Mouse (Mus musculus) intestine, embryonic 15.5 days (tissue): ENCODE measurements around the gene Gstm2. TPM values are rescaled to one million over a fixed set of nuclear protein-coding genes. Genes with fewer than 3 reads are reported as not detected.
A peak's percentile ranks its signal among the peaks of the same experiment; 100 is the strongest.
"Not testable (repeated sequence)": the region's sequence is repeated elsewhere in the genome, so short reads cannot be mapped to it uniquely, and the experiment has no call there.

Experiments
- ATAC-seq: fragments of 200-750 bp; cut with Nextera tagmentation; 2 replicates; pipeline ENCODE4 v1.8.0; 2017; ENCODE audit warnings: moderate TSS enrichment, moderate library complexity
- H3K27ac ChIP-seq: fragments of 300-500 bp; sonication (generic); 2 replicates; pipeline ENCODE4 v1.5.1; 2015; ENCODE audit warnings: mild to moderate bottlenecking, inconsistent platforms
- H3K27me3 ChIP-seq: fragments of 300-500 bp; sonication (generic); replicated peaks from 2 replicates; pipeline ENCODE4 v1.6.1; 2015; ENCODE audit warnings: inconsistent platforms
- H3K36me3 ChIP-seq: fragments of 300-500 bp; sonication (generic); 2 replicates; pipeline ENCODE4 v1.6.1; 2015; ENCODE audit warnings: inconsistent platforms
- H3K4me1 ChIP-seq: fragments of 300-500 bp; sonication (generic); replicated peaks from 2 replicates; pipeline ENCODE4 v1.6.1; 2015; ENCODE audit warnings: inconsistent platforms
- H3K4me2 ChIP-seq: fragments of 300-500 bp; sonication (generic); replicated peaks from 2 replicates; pipeline ENCODE4 v1.6.1; 2015; ENCODE audit warnings: mild to moderate bottlenecking, inconsistent platforms
- H3K4me3 ChIP-seq: fragments of 300-500 bp; sonication (generic); replicated peaks from 2 replicates; pipeline ENCODE4 v1.5.1; 2015; ENCODE audit warnings: inconsistent platforms
- H3K9ac ChIP-seq: fragments of 300-500 bp; sonication (generic); 2 replicates; pipeline ENCODE4 v1.6.1; 2015; ENCODE audit warnings: inconsistent platforms
- H3K9me3 ChIP-seq: fragments of 300-500 bp; sonication (generic); 2 replicates; pipeline ENCODE4 v1.6.1; 2016; ENCODE audit warnings: inconsistent platforms
- WGBS: fragments of 180-500 bp; shearing (Covaris S2); methylation state at CpG from one replicate; pipeline ENCODE4 v1.1.7; 2015; 5-methylcytosine and 5-hydroxymethylcytosine counted together
- polyA plus RNA-seq: library from polyadenylated mRNA; unstranded; fragments of >200 nt; fragmentation: Nextera tagmentation; extraction: Ambion mirVana; gene quantifications from 2 replicates; pipeline ENCODE4 v1.2.1, GENCODE M21; 2015

Gene Gstm2
- 184 and 198 TPM in 2 replicates for polyA plus RNA-seq

DNA sequence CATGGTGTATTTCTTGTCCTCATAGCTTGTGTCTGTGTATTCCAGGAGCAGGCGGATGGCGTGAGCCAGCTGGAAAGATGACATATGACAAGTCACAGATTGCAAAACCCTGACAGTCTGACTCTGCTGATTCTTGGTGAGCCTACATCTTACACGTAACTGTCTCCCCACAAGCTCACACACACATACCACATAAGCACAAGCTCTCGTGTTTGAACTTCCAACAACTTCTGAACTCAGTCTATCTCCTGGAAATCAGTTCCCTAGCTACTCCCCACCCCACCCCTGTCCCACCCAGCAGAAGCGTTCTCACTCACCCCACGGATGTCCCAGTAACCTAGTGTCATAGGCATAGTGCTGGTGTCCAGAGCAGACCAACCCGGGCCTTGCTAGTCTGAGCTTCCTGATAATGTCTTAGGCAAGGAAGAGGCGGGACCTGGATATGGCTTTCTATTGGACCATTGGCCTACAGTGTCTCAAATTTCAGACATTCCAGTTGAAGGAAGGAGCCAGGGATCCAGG lies at the start of gene Gstm2:
Gstm2 (minus strand) TSS at position 413 of the 522 bp plus-strand sequence.
- Histone ChIP-seq H3K4me3 (peak within 1 kb of the TSS; percentile 32), H3K27me3 (no peaks in the 10 kb centered on the region), H3K4me2 (peak within 1 kb of the TSS; percentile 54), H3K36me3 (no peaks in the 10 kb centered on the region), H3K9ac (no peak within 1 kb of the TSS), H3K9me3 (no peaks in the 10 kb centered on the region), H3K4me1 (peaks cover 15% of the 10 kb centered on the region), H3K27ac (peak within 1 kb of the TSS; percentile 74)
- 22% methylated on average over 8 of the region's 8 CpGs for WGBS
- peak; percentile 98 for ATAC-seq

DNA sequence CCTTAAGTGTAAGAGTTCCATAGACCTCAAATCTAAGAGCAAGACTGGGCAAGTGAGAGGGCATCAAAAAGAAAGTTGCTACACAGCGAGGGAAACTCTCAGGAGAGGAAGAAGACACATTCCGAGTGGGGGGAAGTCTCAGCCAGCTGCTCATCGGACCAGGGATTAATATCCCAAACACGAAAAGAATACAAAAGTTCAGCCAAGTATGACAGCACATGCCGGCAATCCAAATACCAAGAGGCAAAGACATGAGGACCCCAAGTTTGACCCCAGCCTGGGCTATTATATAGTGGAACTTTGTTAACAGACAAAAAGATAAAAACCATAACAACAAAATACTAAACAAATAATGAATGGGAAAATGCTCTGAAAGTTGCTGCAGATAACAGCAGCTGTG lies 46.9 kb upstream of the Gstm2 start:
- no peak overlapping the region for H3K9ac ChIP-seq
- 42% methylated on average over 5 of the region's 5 CpGs for WGBS
- ATAC-seq, result no peak
- no peaks in the 10 kb centered on the region for H3K27me3 ChIP-seq
- no peak overlapping the region for H3K4me2 ChIP-seq
- H3K4me3 ChIP-seq, result no peak overlapping the region
- peaks cover 2% of the 10 kb centered on the region; the same call in 1 of the 2 replicates for H3K4me1 ChIP-seq
- no peaks in the 10 kb centered on the region for H3K36me3 ChIP-seq
- no peak overlapping the region for H3K27ac ChIP-seq
- no peaks in the 10 kb centered on the region for H3K9me3 ChIP-seq

- H3K27ac ChIP-seq, result no peak overlapping the region
- no peaks in the 10 kb centered on the region for H3K36me3 ChIP-seq
- H3K9ac ChIP-seq, result no peak overlapping the region
- H3K27me3 ChIP-seq, result no peaks in the 10 kb centered on the region
- H3K4me2 ChIP-seq, result no peak overlapping the region
- H3K4me3 ChIP-seq, result no peak overlapping the region
- H3K9me3 ChIP-seq, result no peaks in the 10 kb centered on the region
- ATAC-seq, result no peak
- H3K4me1 ChIP-seq, result peaks cover 2% of the 10 kb centered on the region; the same call in 1 of the 2 replicates
Measured at GRCm38 (mm10) chr3:108032113-108032512, 45.9 kb upstream of the Gstm2 start.

DNA sequence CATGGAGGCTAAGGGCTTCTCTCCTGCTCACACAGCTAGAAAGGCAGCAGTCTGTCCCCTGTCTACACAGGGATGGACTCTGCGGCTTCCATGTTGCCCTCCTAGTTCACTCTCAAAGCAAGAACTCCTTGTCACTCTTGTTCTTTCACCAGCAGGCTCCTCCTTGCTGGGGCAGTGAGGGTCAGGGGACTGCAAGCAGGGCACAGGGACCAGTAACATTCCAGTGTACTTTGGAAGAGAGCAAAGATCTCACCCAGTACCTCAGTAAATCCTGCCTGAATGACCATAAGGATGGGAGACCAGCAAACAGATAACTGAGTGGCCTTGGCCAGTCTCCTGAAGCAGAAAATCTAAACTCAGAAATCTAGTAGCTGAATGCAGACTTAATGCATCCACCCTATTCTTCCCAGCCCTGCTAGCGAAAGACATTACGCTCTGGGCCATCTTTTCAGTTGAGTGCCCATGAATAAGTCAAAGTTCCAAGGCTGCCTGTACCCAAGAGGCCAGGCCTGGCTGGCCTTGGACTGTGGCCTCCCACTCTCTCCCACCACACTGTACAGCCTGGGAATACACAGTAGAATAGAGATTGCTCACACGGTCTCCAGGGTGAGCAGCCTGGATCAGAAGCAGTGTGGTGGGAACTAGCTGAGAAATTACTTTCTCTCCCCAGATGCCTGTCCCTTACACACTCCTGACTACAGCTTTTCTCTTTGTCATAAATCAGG lies 42.5 kb upstream of the Gstm2 start:
- WGBS, result 84% methylated on average over 4 of the region's 4 CpGs
- H3K27me3 ChIP-seq, result no peaks in the 10 kb centered on the region
- ATAC-seq, result no peak
- no peak overlapping the region; the same call in 1 of the 2 replicates for H3K27ac ChIP-seq
- H3K9me3 ChIP-seq, result no peaks in the 10 kb centered on the region
- no peaks in the 10 kb centered on the region for H3K36me3 ChIP-seq
- no peak overlapping the region for H3K4me2 ChIP-seq
- H3K4me3 ChIP-seq, result no peak overlapping the region
- H3K4me1 ChIP-seq, result peaks cover 13% of the 10 kb centered on the region; the same call in 1 of the 2 replicates
- H3K9ac ChIP-seq, result no peak overlapping the region

GRCm38 (mm10) chr3:108026597-108026996 lies 40.3 kb upstream of the Gstm2 start:
- Histone ChIP-seq H3K4me3 (no peak overlapping the region), H3K4me2 (no peak overlapping the region; the same call in 1 of the 2 replicates), H3K27me3 (no peaks in the 10 kb centered on the region), H3K4me1 (peaks cover 13% of the 10 kb centered on the region; the same call in 1 of the 2 replicates), H3K9me3 (no peaks in the 10 kb centered on the region), H3K36me3 (no peaks in the 10 kb centered on the region), H3K27ac (peak overlapping the region; percentile 58), H3K9ac (no peak overlapping the region)
- peak; percentile 66 for ATAC-seq
- WGBS, result 69% methylated on average over 1 of the region's 1 CpGs

DNA sequence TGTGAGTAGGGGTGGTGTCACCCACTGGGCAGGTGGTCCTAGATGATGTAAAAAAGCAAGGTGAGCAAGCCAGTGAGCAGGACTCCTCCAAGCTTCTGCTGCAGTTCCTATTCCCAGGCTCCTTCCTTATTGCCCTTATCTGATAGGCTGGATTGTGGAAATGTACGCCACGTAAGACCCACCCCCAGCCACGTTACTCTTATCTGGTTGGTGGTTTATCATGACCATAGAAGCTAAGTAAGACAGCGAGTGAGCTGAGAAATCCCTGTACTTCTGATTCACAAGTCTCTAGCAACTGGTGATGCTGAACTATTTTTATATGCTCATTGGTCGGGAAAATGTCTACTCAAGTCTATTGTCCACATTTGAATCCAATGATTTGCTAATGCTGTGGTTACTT lies 39.8 kb upstream of the Gstm2 start:
- no peak overlapping the region for H3K9ac ChIP-seq
- H3K9me3 ChIP-seq, result no peaks in the 10 kb centered on the region
- no peaks in the 10 kb centered on the region for H3K36me3 ChIP-seq
- peak overlapping the region; percentile 76 for H3K27ac ChIP-seq
- ATAC-seq, result peak; percentile 80
- WGBS, result 56% methylated on average over 5 of the region's 5 CpGs
- H3K4me1 ChIP-seq, result peaks cover 13% of the 10 kb centered on the region; the same call in 1 of the 2 replicates
- no peak overlapping the region; the same call in 1 of the 2 replicates for H3K4me2 ChIP-seq
- H3K4me3 ChIP-seq, result no peak overlapping the region
- H3K27me3 ChIP-seq, result no peaks in the 10 kb centered on the region

- Histone ChIP-seq H3K36me3 (no peaks in the 10 kb centered on the region), H3K4me3 (no peak overlapping the region), H3K9ac (no peak overlapping the region), H3K27ac (peak overlapping the region; percentile 76), H3K27me3 (no peaks in the 10 kb centered on the region), H3K4me1 (peaks cover 13% of the 10 kb centered on the region; the same call in 1 of the 2 replicates), H3K9me3 (no peaks in the 10 kb centered on the region), H3K4me2 (no peak overlapping the region)
- ATAC-seq, result peak; percentile 60
- WGBS, result 45% methylated on average over 4 of the region's 4 CpGs
Measured at GRCm38 (mm10) chr3:108025318-108025717, 39.1 kb upstream of the Gstm2 start.

- no peak for ATAC-seq
- Histone ChIP-seq H3K9ac (no peak overlapping the region), H3K9me3 (no peaks in the 10 kb centered on the region), H3K27ac (0 out of 2 replicates have a peak overlapping the region, but pooled peaks have one; percentile 13), H3K36me3 (no peaks in the 10 kb centered on the region), H3K27me3 (no peaks in the 10 kb centered on the region), H3K4me3 (no peak overlapping the region), H3K4me2 (no peak overlapping the region), H3K4me1 (peaks cover 16% of the 10 kb centered on the region)
- 68% methylated on average over 6 of the region's 6 CpGs for WGBS
Measured at GRCm38 (mm10) chr3:108022650-108023049, 36.4 kb upstream of the Gstm2 start.

GRCm38 (mm10) chr3:108020351-108021022 lies 34.2 kb upstream of the Gstm2 start:
- H3K4me2 ChIP-seq, H3K27ac ChIP-seq, H3K9ac ChIP-seq, H3K9me3 ChIP-seq, H3K27me3 ChIP-seq, H3K4me3 ChIP-seq, H3K36me3 ChIP-seq, ATAC-seq: not testable (repeated sequence)
- 73% methylated on average over 11 of the region's 11 CpGs for WGBS
- H3K4me1 ChIP-seq, result peaks cover 25% of the 10 kb centered on the region

DNA sequence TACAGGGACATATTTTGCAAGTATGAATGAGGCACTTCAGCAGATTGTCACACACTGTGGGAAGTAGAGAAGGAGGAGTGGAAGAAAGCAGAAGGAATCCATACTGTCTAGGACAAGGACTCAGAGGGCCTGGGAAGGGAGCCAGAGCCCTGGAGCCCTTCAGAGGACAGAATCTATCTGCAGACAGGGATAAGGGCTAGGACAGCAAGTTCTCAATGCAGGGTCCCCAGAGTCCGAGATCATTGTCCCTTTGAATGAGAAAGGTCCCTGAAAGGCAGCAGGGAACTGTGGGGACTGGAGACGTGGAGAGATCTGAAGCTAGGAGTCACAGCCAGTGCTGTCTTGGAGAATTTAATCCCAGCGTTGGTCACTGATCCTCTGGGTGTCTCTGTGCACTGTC lies 33.0 kb upstream of the Gstm2 start:
- WGBS, result 78% methylated on average over 3 of the region's 3 CpGs
- H3K4me1 ChIP-seq, result peaks cover 17% of the 10 kb centered on the region
- H3K4me2 ChIP-seq, H3K27ac ChIP-seq, H3K9ac ChIP-seq, ATAC-seq, H3K36me3 ChIP-seq, H3K4me3 ChIP-seq, H3K9me3 ChIP-seq, H3K27me3 ChIP-seq: not testable (repeated sequence)

DNA sequence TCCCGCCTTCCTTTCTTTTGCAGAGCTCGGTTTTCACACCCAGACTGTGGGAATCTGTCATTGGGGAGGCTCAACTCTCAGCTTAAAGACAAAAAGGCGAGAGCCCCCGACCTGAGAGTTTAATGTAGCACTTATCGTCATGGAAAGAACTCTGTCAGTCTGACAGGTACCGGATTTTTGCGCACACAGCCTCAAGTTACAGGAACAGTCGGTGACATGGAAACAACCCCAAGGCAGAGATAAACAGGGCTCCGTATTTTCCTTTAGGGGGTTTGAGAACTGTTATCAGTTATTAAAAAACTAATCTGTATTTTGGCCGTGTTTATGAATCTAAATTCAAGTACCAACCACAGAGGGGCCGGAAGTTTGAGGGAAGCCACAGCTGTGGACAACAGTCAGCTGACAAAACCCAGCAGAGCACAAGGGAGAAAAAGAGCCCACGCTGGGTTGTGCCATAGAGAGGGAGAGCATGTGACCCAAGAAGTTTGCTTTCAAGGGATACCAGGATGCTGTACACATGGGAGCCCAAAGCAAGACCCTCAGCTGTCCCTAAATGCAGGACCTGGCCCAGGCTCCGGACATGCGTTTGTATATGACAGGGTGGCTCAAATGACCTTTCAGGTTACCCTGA lies 32.1 kb upstream of the Gstm2 start:
- H3K4me2 ChIP-seq, result peak overlapping the region; percentile 73
- 19% methylated on average over 14 of the region's 14 CpGs for WGBS
- no peaks in the 10 kb centered on the region for H3K36me3 ChIP-seq
- no peaks in the 10 kb centered on the region for H3K27me3 ChIP-seq
- peak; percentile 18; the same call in 1 of the 2 replicates for ATAC-seq
- H3K9me3 ChIP-seq, result no peaks in the 10 kb centered on the region
- peak overlapping the region; percentile 91 for H3K27ac ChIP-seq
- H3K9ac ChIP-seq, result peak overlapping the region; percentile 33
- H3K4me1 ChIP-seq, result peaks cover 21% of the 10 kb centered on the region
- peak overlapping the region; percentile 40 for H3K4me3 ChIP-seq
